Mouse (Mus musculus): ENCODE results near the gene Serpina1c.
"Not testable (repeated sequence)": the region's sequence is repeated elsewhere in the genome, so short reads cannot be mapped to it uniquely, and the experiment has no call there.

Gene Serpina1c

GRCm38 (mm10) chr12:103904837-103905340 is at the start of gene Serpina1c:
Gene Serpina1c (minus strand): TSS chr12:103904887.
- not testable (repeated sequence) for DNase-seq (ENCODE audit: low read depth)

DNA sequence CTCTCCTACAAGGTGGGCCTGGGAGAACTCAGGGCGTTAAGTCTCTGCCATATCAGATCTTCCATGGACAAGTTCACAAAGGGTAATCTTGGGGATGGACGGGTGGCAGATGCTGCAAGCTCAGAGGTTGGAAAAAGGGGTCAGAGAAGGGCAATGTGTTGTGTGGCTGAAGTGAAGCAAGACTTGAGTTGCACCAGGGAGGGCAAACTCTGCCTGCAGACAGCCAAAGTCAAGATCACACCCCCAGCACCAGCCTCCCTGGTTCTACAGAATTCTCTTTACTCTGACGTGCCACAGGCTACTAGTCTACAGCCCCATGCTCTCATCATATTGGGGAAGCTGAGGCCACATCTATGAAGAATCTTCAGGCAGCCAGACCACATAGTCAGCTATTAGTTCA is 48.3 kb upstream of the Serpina1c start:
- DNase-seq (ENCODE audit: low read depth) = not testable (repeated sequence)

GRCm38 (mm10) chr12:103946243-103946642 is 41.6 kb upstream of the Serpina1c start:
- DNase-seq (ENCODE audit: low read depth) = no peak

DNA sequence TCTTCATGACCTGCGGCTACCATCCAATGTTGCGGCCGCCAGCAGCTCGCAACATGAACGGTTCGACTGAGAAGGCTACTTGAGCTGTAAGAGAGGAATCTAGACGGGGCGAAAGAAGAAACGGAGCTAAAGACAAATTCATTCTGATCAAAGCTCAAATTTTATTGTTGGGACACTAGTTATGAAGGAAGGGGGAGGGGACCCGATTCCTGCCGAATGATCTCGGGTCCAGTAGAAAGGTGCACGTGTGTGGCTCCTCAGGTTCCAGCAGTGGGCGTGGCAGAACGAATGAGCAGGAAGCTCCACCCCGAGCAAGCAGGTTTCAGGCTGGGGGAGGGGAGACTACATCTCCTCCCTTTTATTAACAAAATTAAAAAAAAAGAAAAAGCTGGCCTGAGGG is 4.5 kb upstream of the Serpina1c start:
- not testable (repeated sequence) for DNase-seq (ENCODE audit: low read depth)

GRCm38 (mm10) chr12:103907746-103908145 is 3.1 kb upstream of the Serpina1c start:
- not testable (repeated sequence) for DNase-seq (ENCODE audit: low read depth)

DNA sequence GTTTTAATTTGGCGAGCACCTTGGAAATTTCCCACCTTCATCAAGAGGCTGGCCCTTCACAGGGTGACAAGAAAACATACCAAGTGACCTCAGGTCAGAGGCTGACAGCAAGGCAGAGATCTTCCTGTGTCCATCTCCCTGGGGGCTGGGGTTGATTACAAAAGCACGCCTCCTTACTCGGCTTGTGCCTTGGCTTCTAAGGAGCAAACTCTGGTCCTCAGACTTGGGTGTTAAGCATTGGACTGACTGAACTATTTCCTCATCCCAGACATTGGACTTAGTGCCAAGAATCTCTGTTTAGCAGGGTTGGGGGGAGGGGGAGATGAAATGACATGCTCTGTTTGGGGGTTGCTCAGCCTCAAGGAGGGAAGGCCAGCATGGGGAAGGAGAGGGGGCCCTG is 2.8 kb downstream of the Serpina1c start:
- not testable (repeated sequence) for DNase-seq (ENCODE audit: low read depth)

- DNase-seq (ENCODE audit: low read depth) = not testable (repeated sequence)
Observed at GRCm38 (mm10) chr12:103866873-103867272, 37.8 kb downstream of the Serpina1c start.

- DNase-seq (ENCODE audit: low read depth) = not testable (repeated sequence)
Observed at GRCm38 (mm10) chr12:103863101-103863974, 41.3 kb downstream of the Serpina1c start, which contains the start of gene Serpina1a. Gene Serpina1a (minus strand): TSS chr12:103863562.

DNA sequence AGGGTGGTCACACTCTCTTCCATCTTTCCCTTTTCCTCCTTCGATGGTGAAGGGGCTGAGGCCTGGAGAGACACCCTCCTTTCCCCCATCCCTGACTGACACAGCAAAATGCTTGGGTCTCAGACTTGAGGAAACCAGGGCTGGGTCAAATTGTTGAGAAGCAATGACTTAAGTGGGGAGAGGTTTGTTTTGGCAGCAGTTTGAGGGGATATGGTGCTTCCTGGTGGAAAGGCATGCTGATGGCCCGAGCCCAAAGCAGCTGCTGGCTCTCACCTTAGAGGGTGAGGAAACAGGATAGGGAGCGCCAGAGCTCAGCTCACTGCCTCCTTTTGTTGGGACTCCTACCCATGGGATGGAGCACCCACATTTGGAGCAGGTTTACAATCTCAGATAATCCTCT is 43.7 kb downstream of the Serpina1c start:
- no peak for DNase-seq (ENCODE audit: low read depth)

GRCm38 (mm10) chr12:103860571-103860970 is 44.1 kb downstream of the Serpina1c start:
- not testable (repeated sequence) for DNase-seq (ENCODE audit: low read depth)

DNA sequence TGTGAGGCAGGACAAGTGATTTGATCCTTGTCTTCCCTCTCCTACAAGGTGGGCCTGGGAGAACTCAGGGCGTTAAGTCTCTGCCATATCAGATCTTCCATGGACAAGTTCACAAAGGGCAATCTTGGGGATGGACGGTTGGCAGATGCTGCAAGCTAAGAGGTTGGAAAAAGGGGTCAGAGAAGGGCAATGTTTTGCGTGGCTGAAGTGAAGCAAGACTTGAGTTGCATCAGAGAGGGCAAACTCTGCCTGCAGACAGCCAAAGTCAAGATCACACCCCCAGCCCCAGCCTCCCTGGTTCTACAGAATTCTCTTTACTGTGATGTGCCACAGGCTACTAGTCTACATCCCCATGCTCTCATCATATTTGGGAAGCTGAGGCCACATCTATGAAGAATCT is 45.1 kb downstream of the Serpina1c start:
- not testable (repeated sequence) for DNase-seq (ENCODE audit: low read depth)

GRCm38 (mm10) chr12:103853032-103853431 is 51.7 kb downstream of the Serpina1c start:
- not testable (repeated sequence) for DNase-seq (ENCODE audit: low read depth)

Measured in c-Kit-positive CD71-positive TER-119-negative erythroid progenitor cells, embryonic 14.5 days (primary cell).